Mouse (Mus musculus): ENCODE measurements at regions not wholly inside any gene's neighbourhood (a gene's known extent, or its start where the extent isn't known, plus 50 kb on each side); places are given as distances from the start of the nearest gene placed in this dataset.

DNA sequence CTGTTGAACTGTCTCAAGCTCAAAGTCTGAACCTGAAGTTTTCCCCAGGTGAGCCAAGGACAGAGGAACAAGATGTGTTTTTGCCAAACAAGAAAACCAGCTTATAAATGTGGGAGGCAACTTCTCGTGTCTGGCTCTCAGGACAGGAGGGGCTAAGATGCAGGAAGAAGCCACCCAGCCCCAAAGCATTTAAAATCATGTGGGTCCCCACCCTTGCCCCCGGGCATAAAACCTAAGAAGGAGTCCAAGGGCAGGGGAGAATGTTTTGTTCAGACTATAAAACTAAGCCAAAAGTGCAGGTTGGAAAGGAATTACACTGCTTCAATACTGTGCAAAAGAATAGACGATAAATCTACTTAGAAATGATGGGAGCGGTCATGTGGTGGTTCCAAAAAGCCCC, 80.7 kb upstream of the Lrig1 start:
- ATAC-seq (replicated peaks; ENCODE audit: low FRiP score, poor library complexity, severe bottlenecking), result no peak

DNA sequence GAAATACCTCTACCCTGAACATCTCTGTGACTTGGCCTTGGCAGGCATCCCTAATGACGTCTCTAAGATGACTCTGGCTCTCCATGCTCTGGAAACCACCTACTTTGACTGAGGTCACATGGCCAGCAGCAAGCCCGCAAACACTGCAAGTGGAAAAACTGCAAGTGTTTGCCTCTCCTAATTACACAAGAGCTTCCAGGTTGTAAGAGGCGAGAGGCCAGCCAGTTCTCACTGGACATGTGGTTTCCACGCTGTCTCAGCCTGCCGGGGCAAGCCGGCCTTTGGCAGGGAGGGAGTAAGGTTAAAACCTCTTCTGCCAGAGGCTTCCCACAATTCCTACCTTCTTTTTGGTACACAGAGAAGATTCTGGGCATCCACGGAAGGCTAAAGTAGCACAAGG, 79.9 kb upstream of the Lrig1 start:
- ATAC-seq (replicated peaks; ENCODE audit: low FRiP score, poor library complexity, severe bottlenecking), result no peak

DNA sequence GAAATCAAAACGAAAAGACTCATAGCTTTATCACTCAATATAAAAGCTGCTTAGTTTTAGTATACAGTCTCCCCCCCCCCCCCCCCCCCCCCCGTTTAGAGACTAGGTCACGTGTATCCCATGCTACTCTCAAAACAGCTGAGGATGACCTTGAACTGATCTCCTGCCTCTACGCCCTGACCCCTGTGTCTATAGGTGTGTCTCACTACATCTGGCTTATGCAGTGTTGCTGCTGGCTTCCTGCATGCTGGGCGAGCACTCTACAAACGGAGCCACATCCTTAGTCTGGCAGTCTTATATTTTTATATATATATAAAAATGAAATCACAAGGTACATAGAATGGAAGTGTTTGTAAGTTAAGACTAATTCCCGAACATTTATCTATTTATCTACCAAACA, 79.3 kb upstream of the Lrig1 start:
- no peak for ATAC-seq (replicated peaks; ENCODE audit: low FRiP score, poor library complexity, severe bottlenecking)

DNA sequence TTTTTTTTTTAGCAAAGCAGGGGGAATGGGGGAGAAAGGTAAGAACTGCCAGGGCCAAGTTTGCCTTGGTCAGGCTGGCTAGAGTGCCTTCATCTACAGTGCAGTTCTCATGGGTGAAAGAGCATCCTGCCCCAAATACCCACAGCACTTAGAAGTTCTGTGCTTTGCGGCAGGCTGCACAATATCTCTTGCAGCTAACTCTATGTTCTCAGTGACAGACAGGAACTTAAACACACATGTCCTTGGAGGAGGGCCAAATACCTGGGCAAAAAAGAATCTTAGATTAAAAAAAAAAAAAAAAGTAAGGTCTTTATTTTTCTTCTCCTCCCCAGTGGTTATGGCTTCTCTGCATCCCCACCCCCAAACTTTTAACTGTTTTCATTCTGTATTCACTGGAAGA, 78.8 kb upstream of the Lrig1 start:
- no peak for ATAC-seq (replicated peaks; ENCODE audit: low FRiP score, poor library complexity, severe bottlenecking)

DNA sequence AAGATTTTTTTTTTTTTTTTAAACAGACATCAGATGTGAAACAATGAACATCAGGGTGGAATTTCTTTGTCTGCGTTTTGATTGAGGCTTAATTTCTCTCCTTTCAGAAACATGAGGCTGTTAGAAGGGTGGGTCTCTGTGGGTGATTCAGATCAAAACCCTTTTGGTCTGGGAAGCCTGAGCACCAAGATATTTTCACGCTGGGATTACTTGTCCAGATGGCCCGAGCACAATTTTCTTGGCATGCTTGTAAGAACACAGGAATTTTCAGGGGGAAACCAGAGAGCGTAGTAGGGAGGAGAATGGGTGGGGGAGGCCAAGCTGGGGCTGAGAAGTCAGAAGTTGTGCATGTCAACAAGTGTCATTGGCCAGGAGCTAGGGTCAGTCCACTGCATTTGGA, 76.6 kb upstream of the Lrig1 start:
- no peak for ATAC-seq (replicated peaks; ENCODE audit: low FRiP score, poor library complexity, severe bottlenecking)

DNA sequence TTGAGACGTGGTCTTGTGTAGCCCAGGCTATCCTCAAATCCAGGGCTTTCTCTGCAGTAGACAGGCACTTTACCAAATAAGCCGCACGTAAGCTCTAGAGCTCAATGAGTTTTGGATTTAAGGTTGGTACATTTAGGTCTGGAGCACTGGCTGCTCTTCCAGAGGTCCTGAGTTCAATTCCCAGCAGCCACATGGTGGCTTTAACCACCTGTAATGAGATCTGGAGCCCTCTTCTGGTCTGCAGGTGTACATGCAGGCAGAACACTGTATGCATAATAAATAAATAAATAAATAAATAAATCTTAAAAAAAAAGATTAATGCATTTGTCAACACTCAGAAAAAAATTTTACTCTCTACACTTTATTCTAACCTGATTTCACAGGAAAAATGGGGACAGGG, 74.9 kb upstream of the Lrig1 start:
- no peak for ATAC-seq (replicated peaks; ENCODE audit: low FRiP score, poor library complexity, severe bottlenecking)

DNA sequence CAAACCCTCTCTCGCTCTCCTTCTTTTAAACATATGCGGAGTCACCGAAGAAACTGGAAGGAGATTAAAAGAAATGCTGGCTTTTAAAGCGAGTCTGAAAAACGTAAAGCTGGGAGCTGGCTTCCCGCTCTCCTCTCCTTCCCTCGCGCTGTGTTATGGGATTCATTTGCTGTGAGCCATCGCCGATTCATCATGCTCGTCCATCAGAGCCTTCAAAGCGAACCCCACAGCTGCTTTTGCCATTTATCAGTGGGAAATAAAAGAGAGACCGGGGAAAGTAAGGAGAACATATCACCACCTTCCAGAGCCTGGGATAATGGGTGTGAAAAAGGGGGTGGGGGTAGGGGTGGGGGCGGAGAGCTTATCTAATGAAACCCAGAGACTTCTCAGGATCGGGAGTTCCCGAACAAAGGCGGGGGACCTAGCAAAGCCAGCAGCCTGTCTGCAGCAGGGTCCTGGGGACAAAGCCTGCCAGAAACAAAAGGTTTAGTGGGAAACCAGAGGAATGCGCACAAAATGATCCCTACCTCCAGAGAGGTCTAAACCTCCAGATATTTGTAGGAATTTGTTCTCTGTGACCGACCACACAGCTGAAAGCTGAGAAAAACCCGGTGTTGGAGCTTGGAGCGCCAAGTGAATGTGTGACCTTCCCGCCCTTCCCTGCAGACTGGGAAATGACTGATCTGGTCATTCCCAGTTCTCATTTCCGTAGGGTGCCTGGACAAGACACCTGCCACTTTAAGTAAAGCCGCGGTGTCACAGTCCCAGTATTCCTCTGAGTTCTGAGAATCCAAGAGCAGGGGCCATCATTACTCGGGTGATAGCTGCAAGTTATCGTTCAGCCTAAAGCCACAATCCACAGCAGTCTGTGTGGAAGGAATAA, 73.9 kb upstream of the Lrig1 start:
- ATAC-seq (replicated peaks; ENCODE audit: low FRiP score, poor library complexity, severe bottlenecking), result no peak

DNA sequence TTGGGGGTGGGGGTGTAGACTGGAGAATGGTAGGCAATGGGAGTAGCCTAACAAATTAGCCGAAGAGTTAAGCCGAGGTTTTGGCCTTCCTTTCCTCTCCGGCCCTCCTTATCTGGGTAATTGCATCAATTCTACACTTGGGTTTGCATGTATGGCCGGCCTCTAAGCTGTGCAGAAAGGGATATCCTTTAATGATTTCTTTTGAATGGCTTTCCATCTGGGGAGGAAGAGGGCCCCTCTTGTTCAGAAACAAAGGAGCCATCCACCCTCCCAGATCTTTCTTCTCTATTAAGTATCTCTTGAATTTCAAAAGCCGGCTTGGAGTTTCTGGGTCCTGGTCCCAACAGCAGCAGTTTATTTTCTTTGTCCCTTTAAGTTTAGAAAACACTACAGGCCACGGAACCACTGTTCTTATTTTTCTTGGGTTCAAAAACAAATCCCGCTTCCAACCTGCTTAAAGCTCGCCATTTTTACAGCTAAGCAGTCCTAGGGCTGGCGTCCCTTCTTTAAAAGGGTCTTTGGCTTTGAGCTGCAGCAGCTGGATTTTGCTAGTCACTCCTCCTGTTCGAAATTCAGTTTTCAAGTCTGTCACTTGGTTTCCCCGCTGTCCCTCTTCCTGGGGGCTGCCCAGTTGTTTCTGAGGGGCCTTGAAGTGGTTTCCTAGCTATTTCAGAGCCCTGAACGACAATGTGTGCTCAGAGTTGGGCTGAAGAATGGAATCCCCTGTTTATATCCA, 73.1 kb upstream of the Lrig1 start:
- ATAC-seq (replicated peaks; ENCODE audit: low FRiP score, poor library complexity, severe bottlenecking), result no peak

DNA sequence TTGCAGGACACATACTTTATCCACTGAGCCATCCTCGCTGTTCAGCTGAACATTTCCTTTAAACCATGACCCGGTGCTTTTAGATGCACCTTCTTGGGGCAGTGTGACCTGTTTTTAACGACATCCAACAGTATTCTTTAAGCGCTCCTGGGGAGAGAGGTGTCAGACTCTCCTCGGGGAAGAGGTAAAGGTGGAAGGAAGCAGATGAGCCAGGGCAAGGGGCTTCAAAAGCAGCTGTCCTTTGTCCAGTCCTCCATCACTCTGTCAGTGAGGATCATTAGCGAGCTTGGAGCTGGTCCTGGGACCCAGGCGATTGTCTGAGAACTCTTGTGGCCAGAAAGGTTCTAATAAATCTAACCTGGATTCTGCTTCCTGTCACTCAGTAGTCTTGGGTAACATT, 72.4 kb upstream of the Lrig1 start:
- no peak for ATAC-seq (replicated peaks; ENCODE audit: low FRiP score, poor library complexity, severe bottlenecking)

DNA sequence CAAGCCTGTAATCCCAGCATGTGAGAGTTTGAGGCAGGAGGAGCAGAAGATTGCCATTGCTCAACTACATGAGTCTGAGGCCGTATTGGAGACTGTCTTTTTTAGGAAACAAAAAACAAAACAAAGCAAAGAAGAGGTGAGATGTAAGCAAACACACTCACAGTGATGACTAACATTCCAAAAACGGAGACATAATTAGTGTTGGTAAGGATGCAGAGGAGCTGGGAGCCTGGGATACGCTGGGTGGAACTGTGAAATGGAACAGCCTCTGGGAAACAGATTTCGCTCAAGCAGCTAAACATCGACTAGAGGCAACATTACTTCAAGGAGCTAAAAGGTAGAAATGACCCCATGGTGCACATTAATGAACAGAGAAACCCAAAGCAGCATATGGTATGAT, 68.3 kb upstream of the Lrig1 start:
- ATAC-seq (replicated peaks; ENCODE audit: low FRiP score, poor library complexity, severe bottlenecking), result no peak

DNA sequence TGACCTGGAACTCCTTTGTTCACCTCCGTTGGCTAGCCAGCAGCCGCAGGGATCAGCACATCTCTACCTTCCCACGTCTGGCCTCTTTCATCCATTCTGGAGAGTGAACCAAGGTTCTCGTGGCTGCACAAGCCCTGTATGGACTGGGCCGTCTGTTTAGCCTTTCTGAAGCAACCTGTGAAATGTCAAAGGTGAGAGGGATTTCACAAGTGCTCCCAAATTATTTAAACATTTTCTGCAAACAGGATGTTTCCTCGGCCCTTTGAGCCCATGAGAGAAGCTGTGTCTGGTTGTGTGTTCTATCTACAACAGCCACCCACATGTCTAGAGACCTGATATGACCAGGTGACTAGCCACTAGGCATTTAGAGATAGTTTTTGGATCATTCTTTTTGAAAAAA, 65.8 kb upstream of the Lrig1 start:
- no peak for ATAC-seq (replicated peaks; ENCODE audit: low FRiP score, poor library complexity, severe bottlenecking)

DNA sequence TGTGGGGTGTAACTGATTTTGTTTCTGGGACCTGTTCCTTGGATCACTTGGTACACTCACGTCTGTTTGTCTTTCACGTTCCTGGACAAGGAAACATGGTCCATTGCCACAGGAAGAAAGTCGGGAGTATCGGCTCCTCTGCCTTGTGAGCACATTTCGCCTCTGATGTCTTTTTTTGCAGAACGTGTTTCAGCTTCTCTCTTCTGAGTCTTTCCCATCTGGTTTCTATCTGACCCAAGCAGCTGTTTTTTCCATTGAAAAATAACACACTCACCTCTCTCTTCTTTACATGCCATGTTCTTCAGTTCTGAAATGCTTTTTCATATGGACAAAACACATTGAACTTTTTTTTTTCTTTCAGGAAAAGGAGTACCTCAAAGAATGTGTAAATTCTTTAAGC, 61.4 kb upstream of the Lrig1 start:
- no peak for ATAC-seq (replicated peaks; ENCODE audit: low FRiP score, poor library complexity, severe bottlenecking)

DNA sequence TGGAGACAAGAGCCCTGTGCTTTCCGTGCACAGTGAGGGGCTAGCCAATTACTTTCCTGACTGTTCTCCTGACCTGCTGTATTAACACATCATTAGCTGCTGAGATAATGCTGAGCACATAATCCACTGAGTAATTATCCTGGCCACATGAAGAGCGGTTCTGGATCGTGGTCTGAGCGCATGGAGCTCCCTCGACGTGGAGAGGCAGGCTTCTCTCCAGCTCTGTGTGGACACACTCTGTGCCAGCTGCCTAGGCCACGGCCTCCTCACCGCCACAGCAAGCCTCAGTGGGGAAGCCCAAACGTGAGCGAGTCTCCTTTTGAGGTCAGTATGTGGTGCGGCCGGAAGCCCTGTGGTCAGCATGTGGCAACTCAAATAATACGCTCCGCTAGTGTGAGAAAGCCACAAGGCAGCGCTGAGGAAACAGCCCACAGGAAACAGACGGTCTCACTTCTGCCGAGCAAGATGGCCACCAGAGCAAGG, 60.7 kb upstream of the Lrig1 start:
- no peak for ATAC-seq (replicated peaks; ENCODE audit: low FRiP score, poor library complexity, severe bottlenecking)

DNA sequence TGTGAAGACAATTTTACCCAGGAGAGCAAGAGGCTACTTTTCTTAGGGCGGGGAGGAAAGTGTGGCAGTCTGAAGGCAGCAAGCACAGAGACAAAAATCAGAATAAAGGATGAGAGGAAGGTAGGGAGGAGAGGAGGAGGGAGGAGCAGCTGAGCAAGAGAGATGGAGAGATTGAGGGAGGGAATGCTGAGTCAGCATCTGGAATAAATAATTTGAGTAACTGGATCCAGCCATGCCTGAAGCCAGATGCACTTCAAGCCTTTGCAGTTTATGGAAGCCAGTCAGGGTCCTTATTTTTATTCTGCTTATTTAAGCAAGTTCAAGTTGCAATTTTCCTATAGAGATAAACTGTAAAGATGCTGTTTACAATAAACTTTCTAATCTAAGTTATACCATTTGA, 59.7 kb upstream of the Lrig1 start:
- no peak for ATAC-seq (replicated peaks; ENCODE audit: low FRiP score, poor library complexity, severe bottlenecking)

DNA sequence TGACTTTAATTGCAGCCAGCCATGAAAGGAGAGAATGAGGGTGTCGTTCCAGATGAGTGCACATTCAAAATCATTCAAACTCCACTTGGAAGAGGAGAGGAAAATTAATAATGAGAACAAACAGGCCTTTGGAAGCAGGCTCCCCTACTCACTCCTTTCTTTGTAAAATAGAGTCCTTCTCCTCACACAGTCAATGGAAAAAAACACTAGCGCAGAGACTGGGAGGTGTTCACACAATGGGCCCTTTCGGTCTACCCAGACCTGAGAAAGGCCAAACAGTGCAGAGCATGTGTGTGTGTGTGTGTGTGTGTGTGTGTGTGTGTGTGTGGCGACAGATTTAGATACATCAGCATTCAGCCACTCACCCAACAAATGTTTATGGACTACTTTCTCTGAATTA, 56.0 kb upstream of the Lrig1 start:
- no peak for ATAC-seq (replicated peaks; ENCODE audit: low FRiP score, poor library complexity, severe bottlenecking)

DNA sequence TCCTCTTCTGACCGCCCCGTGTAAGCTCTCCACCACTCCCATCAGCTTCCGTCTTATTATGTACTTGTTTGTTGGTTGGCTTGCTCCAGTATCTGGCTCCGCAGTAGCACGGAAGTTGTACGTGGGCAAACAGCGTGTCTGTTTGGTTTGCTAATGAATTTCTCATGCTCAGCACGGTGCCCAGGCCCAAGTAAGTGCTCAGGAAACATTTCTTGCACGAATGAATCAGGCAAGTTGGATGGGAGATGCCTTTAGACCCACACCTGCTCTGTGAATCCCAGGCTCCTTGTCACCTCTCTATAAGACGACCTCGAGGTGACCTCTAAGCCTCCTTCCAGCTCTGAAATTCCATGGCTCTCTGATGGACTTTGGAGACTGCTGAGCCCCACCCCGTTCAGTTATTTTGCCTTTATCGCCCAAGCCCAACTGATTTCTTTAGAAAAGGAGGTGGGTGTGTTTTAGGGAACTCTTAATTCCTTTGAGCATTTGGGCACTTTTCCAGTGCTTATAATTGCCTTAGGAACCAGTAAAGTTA, 55.4 kb upstream of the Lrig1 start:
- no peak for ATAC-seq (replicated peaks; ENCODE audit: low FRiP score, poor library complexity, severe bottlenecking)

DNA sequence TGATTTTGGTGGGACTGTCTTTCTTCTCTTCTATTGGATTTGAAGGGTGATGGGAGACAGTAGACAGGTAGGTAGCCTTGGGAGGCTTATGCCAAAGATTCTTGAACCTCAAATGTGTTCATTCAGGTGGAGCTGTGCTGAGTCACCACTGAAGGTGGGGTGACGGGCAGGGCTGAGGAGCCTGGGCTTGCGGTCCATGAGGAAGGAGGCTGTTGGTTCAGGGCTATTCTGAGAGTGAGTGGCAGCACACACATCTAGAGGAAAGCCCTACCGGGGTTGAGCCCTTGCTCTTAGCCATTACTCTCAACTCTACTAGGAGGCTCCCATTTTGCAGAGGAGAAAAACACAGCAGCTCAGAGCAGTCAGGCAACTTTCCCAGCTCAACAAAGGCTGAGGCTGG, 54.6 kb upstream of the Lrig1 start:
- ATAC-seq (replicated peaks; ENCODE audit: low FRiP score, poor library complexity, severe bottlenecking), result no peak

DNA sequence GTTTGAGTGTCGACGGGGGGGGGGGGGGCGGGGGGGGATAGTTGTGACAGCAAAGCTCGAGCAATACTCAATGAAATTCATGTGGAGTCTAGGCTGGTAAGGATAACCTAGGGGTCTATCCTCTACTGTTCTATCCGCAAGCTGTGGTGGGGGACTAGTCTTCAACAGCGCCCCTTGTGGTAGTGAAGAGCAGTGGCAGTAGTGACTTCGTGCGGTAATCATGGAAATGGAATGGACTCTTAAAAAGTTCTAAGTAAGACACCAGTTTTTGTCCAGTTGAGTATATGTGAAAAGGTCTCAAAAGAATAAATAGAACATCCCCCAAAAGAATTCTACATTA, 51.1 kb upstream of the Lrig1 start:
- no peak for ATAC-seq (replicated peaks; ENCODE audit: low FRiP score, poor library complexity, severe bottlenecking)

DNA sequence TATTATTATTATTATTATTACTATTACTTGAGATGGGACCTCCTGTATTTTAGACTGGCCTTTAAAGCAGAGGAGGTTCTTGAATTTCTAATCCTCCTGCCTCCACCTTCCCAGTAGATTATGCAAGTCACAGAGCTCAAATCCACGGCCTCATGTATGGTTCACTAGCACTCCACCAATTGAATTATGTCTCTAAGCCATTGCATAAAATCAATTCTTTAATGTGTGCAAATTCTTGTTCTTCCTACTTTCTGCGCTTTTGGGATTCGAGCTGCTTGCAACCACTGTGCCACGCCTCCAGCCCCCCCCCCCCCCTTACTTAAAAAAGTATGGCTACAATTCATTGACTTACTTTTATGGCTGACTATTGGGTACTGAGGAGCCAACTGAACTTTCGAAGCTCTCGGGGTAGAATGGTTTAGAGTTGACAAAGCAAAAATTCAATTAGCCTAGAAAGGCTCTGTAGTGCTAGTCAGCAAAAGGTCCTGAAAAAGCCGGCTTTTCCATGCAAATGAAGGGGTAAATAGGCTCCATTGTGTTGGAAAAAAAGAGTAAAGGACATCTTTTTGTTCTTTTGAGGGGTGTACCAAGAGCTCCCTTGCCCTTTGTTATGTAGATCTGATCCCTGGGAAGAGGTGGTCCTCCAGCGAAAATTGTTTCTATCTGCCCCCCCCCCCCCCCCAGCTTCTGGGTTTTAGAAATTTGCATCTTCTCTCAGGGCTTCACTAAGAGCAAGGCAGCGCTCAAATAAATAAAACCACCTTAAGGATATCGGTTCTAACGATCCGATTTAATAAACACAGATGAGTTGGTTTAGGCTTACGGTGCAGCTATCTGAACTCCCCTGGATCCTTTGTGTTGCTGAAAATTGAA, 50.5 kb upstream of the Lrig1 start:
- no peak for ATAC-seq (replicated peaks; ENCODE audit: low FRiP score, poor library complexity, severe bottlenecking)
